Mouse (Mus musculus) forebrain, postnatal 0 days (tissue): ENCODE data around the gene Slc37a4. TPM values are rescaled to one million over a fixed set of nuclear protein-coding genes. Genes with fewer than 3 reads are reported as not detected.
A peak's percentile ranks its signal among the peaks of the same experiment; 100 is the strongest.

ENCODE experiments used
- ATAC-seq: fragments of 200-750 bp; cut with Nextera tagmentation; 2 replicates; pipeline ENCODE4 v1.8.0; 2017; ENCODE audit warnings: mild to moderate bottlenecking, moderate library complexity
- DNase-seq: peaks from one replicate; pipeline ENCODE4 v3.0.0-alpha.2; 2015
- H3K27ac ChIP-seq: fragments of 300-500 bp; sonication (generic); 2 replicates; pipeline ENCODE4 v1.5.1; 2014; ENCODE audit warnings: low read depth, mild to moderate bottlenecking, antibody characterized with exemption, low read length, moderate library complexity, mixed read lengths
- H3K27me3 ChIP-seq: fragments of 300-500 bp; sonication (generic); 2 replicates; pipeline ENCODE4 v1.6.1; 2014; ENCODE audit warnings: mild to moderate bottlenecking, low read length, mixed read lengths; ENCODE audit not compliant: insufficient read depth
- H3K36me3 ChIP-seq: fragments of 300-500 bp; sonication (generic); 2 replicates; pipeline ENCODE4 v1.6.1; 2014; ENCODE audit warnings: mild to moderate bottlenecking, moderate library complexity; ENCODE audit not compliant: insufficient read depth
- H3K4me1 ChIP-seq: fragments of 300-500 bp; sonication (generic); 2 replicates; pipeline ENCODE4 v1.6.1; 2014; ENCODE audit warnings: antibody characterized with exemption; ENCODE audit not compliant: insufficient read depth
- H3K4me2 ChIP-seq: fragments of 300-500 bp; sonication (generic); 2 replicates; pipeline ENCODE4 v1.6.1; 2014; ENCODE audit warnings: low read depth, mild to moderate bottlenecking, moderate library complexity
- H3K4me3 ChIP-seq: fragments of 300-500 bp; sonication (generic); 2 replicates; pipeline ENCODE4 v1.5.1; 2014; ENCODE audit warnings: low read depth, low read length, mixed read lengths
- H3K9ac ChIP-seq: fragments of 300-500 bp; sonication (generic); 2 replicates; pipeline ENCODE4 v1.6.1; 2014; ENCODE audit warnings: mild to moderate bottlenecking
- H3K9me3 ChIP-seq: fragments of 300-500 bp; sonication (generic); 2 replicates; pipeline ENCODE4 v1.6.1; 2016; ENCODE audit warnings: low read length
- CTCF ChIP-seq: sonication (generic); IDR thresholded peaks from 2 replicates; pipeline ENCODE4 v1.5.1; 2016; ENCODE audit warnings: antibody characterized with exemption, control low read depth, low read depth
- WGBS: fragments of 180-500 bp; shearing (Covaris S2); extraction: QIAGEN DNeasy Blood & Tissue Kit; methylation state at CpG from one replicate; pipeline ENCODE4 v1.1.7; 2014; 5-methylcytosine and 5-hydroxymethylcytosine counted together
- polyA plus RNA-seq: library from polyadenylated mRNA; unstranded; fragments of >200 nt; fragmentation: Nextera tagmentation; extraction: Ambion mirVana; gene quantifications from 2 replicates; pipeline ENCODE4 v1.2.1, GENCODE M21; 2015
- total RNA-seq: library from RNA; depleted of rRNA; stranded (reverse); fragments of >200 nt; gene quantifications from 2 replicates; pipeline ENCODE4 v1.2.3, GENCODE M21; 2014

Gene Slc37a4
- total and polyA plus RNA-seq, 2 experiments from 2014 or later = 39.4 to 69.5 TPM

GRCm38 (mm10) chr9:44398087-44398486 is 1.4 kb downstream of the Slc37a4 start:
- ATAC-seq (no peak), DNase-seq (no peak)
- Histone ChIP-seq H3K36me3 (peaks cover 35% of the 10 kb centered on the region), H3K27ac (no peak overlapping the region), H3K27me3 (no peaks in the 10 kb centered on the region), H3K4me3 (peak overlapping the region; percentile 64), H3K4me1 (0 out of 2 replicates have a peak, but pooled peaks cover 15% of the 10 kb centered on the region), H3K9ac (peak overlapping the region; percentile 84; the same call in 1 of the 2 replicates), H3K9me3 (no peaks in the 10 kb centered on the region), H3K4me2 (peak overlapping the region; percentile 90)
- WGBS = 14% methylated on average over 4 of the region's 4 CpGs
- no peak for TF ChIP-seq CTCF

GRCm38 (mm10) chr9:44398551-44398950 is 1.9 kb downstream of the Slc37a4 start:
- ATAC-seq = no peak
- H3K4me2 ChIP-seq = peak overlapping the region; percentile 90
- no peak overlapping the region for H3K27ac ChIP-seq
- WGBS = 79% methylated on average over 9 of the region's 9 CpGs
- H3K9ac ChIP-seq = 0 out of 2 replicates have a peak overlapping the region, but pooled peaks have one; percentile 84
- H3K36me3 ChIP-seq = peaks cover 39% of the 10 kb centered on the region
- H3K4me1 ChIP-seq = 0 out of 2 replicates have a peak, but pooled peaks cover 15% of the 10 kb centered on the region
- no peak for DNase-seq
- TF ChIP-seq CTCF = no peak
- H3K27me3 ChIP-seq = no peaks in the 10 kb centered on the region
- H3K4me3 ChIP-seq = no peak overlapping the region
- H3K9me3 ChIP-seq = no peaks in the 10 kb centered on the region

- Histone ChIP-seq H3K9ac (no peak overlapping the region), H3K4me1 (0 out of 2 replicates have a peak, but pooled peaks cover 15% of the 10 kb centered on the region), H3K9me3 (no peaks in the 10 kb centered on the region), H3K27ac (no peak overlapping the region), H3K36me3 (peaks cover 46% of the 10 kb centered on the region), H3K4me2 (no peak overlapping the region), H3K27me3 (no peaks in the 10 kb centered on the region), H3K4me3 (no peak overlapping the region)
- WGBS = 85% methylated on average over 13 of the region's 13 CpGs
- DNase-seq (no peak), ATAC-seq (no peak)
- no peak for TF ChIP-seq CTCF
Observed at GRCm38 (mm10) chr9:44399114-44399794, 2.6 kb downstream of the Slc37a4 start.

- Histone ChIP-seq H3K4me2 (no peak overlapping the region), H3K27me3 (no peaks in the 10 kb centered on the region), H3K9me3 (no peaks in the 10 kb centered on the region), H3K4me3 (no peak overlapping the region), H3K36me3 (peaks cover 51% of the 10 kb centered on the region), H3K9ac (no peak overlapping the region), H3K4me1 (0 out of 2 replicates have a peak, but pooled peaks cover 15% of the 10 kb centered on the region), H3K27ac (no peak overlapping the region)
- no peak for DNase-seq
- no peak for TF ChIP-seq CTCF
- no peak for ATAC-seq
- WGBS = 84% methylated on average over 6 of the region's 6 CpGs
Observed at GRCm38 (mm10) chr9:44399795-44400114, 3.1 kb downstream of the Slc37a4 start.

GRCm38 (mm10) chr9:44401081-44401480 is 4.4 kb downstream of the Slc37a4 start:
- peaks cover 18% of the 10 kb centered on the region; the same call in 1 of the 2 replicates for H3K4me1 ChIP-seq

GRCm38 (mm10) chr9:44405011-44405410 is 8.4 kb downstream of the Slc37a4 start:
- WGBS = 91% methylated on average over 3 of the region's 3 CpGs
- peaks cover 7% of the 10 kb centered on the region; the same call in 1 of the 2 replicates for H3K4me1 ChIP-seq
- TF ChIP-seq CTCF = no peak

More at GRCm38 (mm10) chr9:44401081-44401480, 4.4 kb downstream of the Slc37a4 start:
- Histone ChIP-seq H3K36me3 (peaks cover 56% of the 10 kb centered on the region), H3K27me3 (no peaks in the 10 kb centered on the region), H3K4me3 (no peak overlapping the region), H3K27ac (no peak overlapping the region), H3K9ac (no peak overlapping the region), H3K4me2 (no peak overlapping the region), H3K9me3 (no peaks in the 10 kb centered on the region)
- no peak for TF ChIP-seq CTCF
- no peak for DNase-seq
- 87% methylated on average over 4 of the region's 4 CpGs for WGBS
- ATAC-seq = no peak

More at GRCm38 (mm10) chr9:44405011-44405410, 8.4 kb downstream of the Slc37a4 start:
- H3K9ac ChIP-seq = no peak overlapping the region
- H3K27me3 ChIP-seq = no peaks in the 10 kb centered on the region
- DNase-seq = no peak
- ATAC-seq = no peak
- H3K36me3 ChIP-seq = peaks cover 63% of the 10 kb centered on the region
- no peaks in the 10 kb centered on the region for H3K9me3 ChIP-seq
- no peak overlapping the region for H3K4me3 ChIP-seq
- H3K4me2 ChIP-seq = no peak overlapping the region
- no peak overlapping the region for H3K27ac ChIP-seq
